Mouse (Mus musculus) hindbrain, embryonic 15.5 days (tissue): ENCODE measurements at regions not wholly inside any gene's neighbourhood (a gene's known extent, or its start where the extent isn't known, plus 50 kb on each side); places are given as distances from the start of the nearest gene placed in this dataset.
A peak's percentile ranks its signal among the peaks of the same experiment; 100 is the strongest.

Experiments
- ATAC-seq: fragments of 200-750 bp; cut with Nextera tagmentation; 2 replicates; pipeline ENCODE4 v1.8.0; 2017; ENCODE audit warnings: low read depth, moderate number of reproducible peaks, moderate TSS enrichment; ENCODE audit not compliant: low FRiP score
- H3K27ac ChIP-seq: fragments of 300-500 bp; sonication (generic); replicated peaks from 2 replicates; pipeline ENCODE4 v1.5.1; 2015; ENCODE audit warnings: mild to moderate bottlenecking, inconsistent platforms
- H3K27me3 ChIP-seq: fragments of 300-500 bp; sonication (generic); 2 replicates; pipeline ENCODE4 v1.6.1; 2015; ENCODE audit warnings: control low read depth, inconsistent platforms
- H3K36me3 ChIP-seq: fragments of 300-500 bp; sonication (generic); 2 replicates; pipeline ENCODE4 v1.6.1; 2015; ENCODE audit warnings: control low read depth, inconsistent platforms
- H3K4me1 ChIP-seq: fragments of 300-500 bp; sonication (generic); replicated peaks from 2 replicates; pipeline ENCODE4 v1.6.1; 2015; ENCODE audit warnings: control low read depth, inconsistent platforms
- H3K4me2 ChIP-seq: fragments of 300-500 bp; sonication (generic); 2 replicates; pipeline ENCODE4 v1.6.1; 2015; ENCODE audit warnings: moderate library complexity, mild to moderate bottlenecking, inconsistent platforms
- H3K4me3 ChIP-seq: fragments of 300-500 bp; sonication (generic); 2 replicates; pipeline ENCODE4 v1.5.1; 2015; ENCODE audit warnings: mild to moderate bottlenecking, inconsistent platforms
- H3K9ac ChIP-seq: fragments of 300-500 bp; sonication (generic); 2 replicates; pipeline ENCODE4 v1.6.1; 2015; ENCODE audit warnings: inconsistent platforms
- H3K9me3 ChIP-seq: fragments of 300-500 bp; sonication (generic); 2 replicates; pipeline ENCODE4 v1.6.1; 2016; ENCODE audit warnings: control low read depth, inconsistent platforms
- WGBS: fragments of 180-500 bp; shearing (Covaris S2); methylation state at CpG from one replicate; pipeline ENCODE4 v1.1.7; 2015; 5-methylcytosine and 5-hydroxymethylcytosine counted together

- Histone ChIP-seq H3K27me3 (no peaks in the 10 kb centered on the region), H3K36me3 (no peaks in the 10 kb centered on the region), H3K27ac (no peak overlapping the region), H3K4me3 (no peak overlapping the region), H3K9me3 (no peaks in the 10 kb centered on the region), H3K9ac (no peak overlapping the region), H3K4me2 (no peak overlapping the region), H3K4me1 (no peaks in the 10 kb centered on the region)
- WGBS, result 82% methylated on average over 6 of the region's 6 CpGs
- no peak for ATAC-seq
Observed at GRCm38 (mm10) chr13:90245997-90246765, 156.8 kb upstream of the Xrcc4 start.

GRCm38 (mm10) chr13:90238331-90238730, 148.9 kb upstream of the Xrcc4 start:
- no peak for ATAC-seq
- H3K4me3 ChIP-seq, result no peak overlapping the region

GRCm38 (mm10) chr13:90233986-90234385, 144.6 kb upstream of the Xrcc4 start:
- Histone ChIP-seq H3K9me3 (no peaks in the 10 kb centered on the region), H3K36me3 (no peaks in the 10 kb centered on the region), H3K9ac (no peak overlapping the region), H3K4me3 (no peak overlapping the region), H3K27ac (no peak overlapping the region), H3K4me1 (0 out of 2 replicates have a peak, but pooled peaks cover 3% of the 10 kb centered on the region), H3K27me3 (no peaks in the 10 kb centered on the region), H3K4me2 (no peak overlapping the region)
- WGBS, result 95% methylated on average over 1 of the region's 1 CpGs
- ATAC-seq, result no peak

More at GRCm38 (mm10) chr13:90238331-90238730, 148.9 kb upstream of the Xrcc4 start:
- H3K9ac ChIP-seq, result no peak overlapping the region
- H3K4me1 ChIP-seq, result 0 out of 2 replicates have a peak, but pooled peaks cover 3% of the 10 kb centered on the region
- no peaks in the 10 kb centered on the region for H3K36me3 ChIP-seq
- 46% methylated on average over 4 of the region's 4 CpGs for WGBS
- no peaks in the 10 kb centered on the region for H3K9me3 ChIP-seq
- H3K27ac ChIP-seq, result 0 out of 2 replicates have a peak overlapping the region, but pooled peaks have one; percentile 42
- H3K4me2 ChIP-seq, result no peak overlapping the region
- no peaks in the 10 kb centered on the region for H3K27me3 ChIP-seq

GRCm38 (mm10) chr13:90233561-90233960, 144.2 kb upstream of the Xrcc4 start:
- H3K9me3 ChIP-seq, result no peaks in the 10 kb centered on the region
- WGBS, result 77% methylated on average over 3 of the region's 3 CpGs
- ATAC-seq, result no peak

GRCm38 (mm10) chr13:90229106-90229505, 139.7 kb upstream of the Xrcc4 start:
- H3K4me3 ChIP-seq, result no peak overlapping the region
- no peaks in the 10 kb centered on the region for H3K4me1 ChIP-seq
- no peaks in the 10 kb centered on the region for H3K27me3 ChIP-seq
- WGBS, result 92% methylated on average over 2 of the region's 2 CpGs
- H3K9me3 ChIP-seq, result no peaks in the 10 kb centered on the region
- H3K9ac ChIP-seq, result no peak overlapping the region
- no peak for ATAC-seq
- no peak overlapping the region for H3K4me2 ChIP-seq
- H3K27ac ChIP-seq, result no peak overlapping the region
- no peaks in the 10 kb centered on the region for H3K36me3 ChIP-seq

More at GRCm38 (mm10) chr13:90233561-90233960, 144.2 kb upstream of the Xrcc4 start:
- H3K4me1 ChIP-seq, result 0 out of 2 replicates have a peak, but pooled peaks cover 3% of the 10 kb centered on the region
- H3K4me2 ChIP-seq, result no peak overlapping the region
- H3K9ac ChIP-seq, result no peak overlapping the region
- no peak overlapping the region for H3K4me3 ChIP-seq
- H3K27ac ChIP-seq, result no peak overlapping the region
- H3K27me3 ChIP-seq, result no peaks in the 10 kb centered on the region
- H3K36me3 ChIP-seq, result no peaks in the 10 kb centered on the region

- Histone ChIP-seq H3K4me2 (no peak overlapping the region), H3K9me3 (no peaks in the 10 kb centered on the region), H3K9ac (no peak overlapping the region), H3K27me3 (no peaks in the 10 kb centered on the region), H3K4me3 (no peak overlapping the region), H3K36me3 (no peaks in the 10 kb centered on the region), H3K4me1 (no peaks in the 10 kb centered on the region), H3K27ac (no peak overlapping the region)
- WGBS, result 63% methylated on average over 2 of the region's 2 CpGs
- no peak for ATAC-seq
Observed at GRCm38 (mm10) chr13:90226212-90226611, 136.8 kb upstream of the Xrcc4 start.

- no peaks in the 10 kb centered on the region for H3K4me1 ChIP-seq
- no peak overlapping the region for H3K27ac ChIP-seq
- H3K9ac ChIP-seq, result no peak overlapping the region
- no peaks in the 10 kb centered on the region for H3K9me3 ChIP-seq
- no peaks in the 10 kb centered on the region for H3K36me3 ChIP-seq
- ATAC-seq, result no peak
- no peaks in the 10 kb centered on the region for H3K27me3 ChIP-seq
- no peak overlapping the region for H3K4me3 ChIP-seq
- no peak overlapping the region for H3K4me2 ChIP-seq
Observed at GRCm38 (mm10) chr13:90212390-90212789, 123.0 kb upstream of the Xrcc4 start.

- no peaks in the 10 kb centered on the region for H3K4me1 ChIP-seq
- no peak for ATAC-seq
- H3K27me3 ChIP-seq, result no peaks in the 10 kb centered on the region
- H3K4me2 ChIP-seq, result no peak overlapping the region
- H3K9me3 ChIP-seq, result no peaks in the 10 kb centered on the region
- no peak overlapping the region for H3K27ac ChIP-seq
- no peaks in the 10 kb centered on the region for H3K36me3 ChIP-seq
- no peak overlapping the region for H3K9ac ChIP-seq
- no peak overlapping the region for H3K4me3 ChIP-seq
Observed at GRCm38 (mm10) chr13:90207875-90208274, 118.5 kb upstream of the Xrcc4 start.
